Mouse (Mus musculus) lung, embryonic 15.5 days (tissue): ENCODE results near the gene Armc5. TPM values are rescaled to one million over a fixed set of nuclear protein-coding genes. Genes with fewer than 3 reads are reported as not detected.

Source experiments
- ATAC-seq: fragments of 200-750 bp; cut with Nextera tagmentation; 2 replicates; pipeline ENCODE4 v1.8.0; 2017; ENCODE audit warnings: moderate number of reproducible peaks, borderline replicate concordance; ENCODE audit not compliant: low FRiP score, low TSS enrichment; ENCODE audit errors: extremely low read depth
- H3K27ac ChIP-seq: fragments of 300-500 bp; sonication (generic); 2 replicates; pipeline ENCODE4 v1.5.1; 2015; ENCODE audit warnings: moderate library complexity, mild to moderate bottlenecking, inconsistent platforms
- H3K27me3 ChIP-seq: fragments of 300-500 bp; sonication (generic); 2 replicates; pipeline ENCODE4 v1.6.1; 2015; ENCODE audit warnings: inconsistent platforms
- H3K36me3 ChIP-seq: fragments of 300-500 bp; sonication (generic); 2 replicates; pipeline ENCODE4 v1.6.1; 2015; ENCODE audit warnings: inconsistent platforms
- H3K4me1 ChIP-seq: fragments of 300-500 bp; sonication (generic); 2 replicates; pipeline ENCODE4 v1.6.1; 2015; ENCODE audit warnings: inconsistent platforms
- H3K4me2 ChIP-seq: fragments of 300-500 bp; sonication (generic); 2 replicates; pipeline ENCODE4 v1.6.1; 2015; ENCODE audit warnings: inconsistent platforms, mild to moderate bottlenecking, moderate library complexity
- H3K4me3 ChIP-seq: fragments of 300-500 bp; sonication (generic); 2 replicates; pipeline ENCODE4 v1.5.1; 2015; ENCODE audit warnings: mild to moderate bottlenecking, inconsistent platforms
- H3K9ac ChIP-seq: fragments of 300-500 bp; sonication (generic); 2 replicates; pipeline ENCODE4 v1.6.1; 2015; ENCODE audit warnings: inconsistent platforms
- H3K9me3 ChIP-seq: fragments of 300-500 bp; sonication (generic); 2 replicates; pipeline ENCODE4 v1.6.1; 2016; ENCODE audit warnings: inconsistent platforms
- WGBS: fragments of 180-500 bp; shearing (Covaris S2); methylation state at CpG from one replicate; pipeline ENCODE4 v1.1.7; 2015; 5-methylcytosine and 5-hydroxymethylcytosine counted together
- polyA plus RNA-seq: library from polyadenylated mRNA; unstranded; fragments of >200 nt; fragmentation: Nextera tagmentation; extraction: Ambion mirVana; gene quantifications from 2 replicates; pipeline ENCODE4 v1.2.1, GENCODE M21; 2015

The Armc5 gene
- 22.4 and 24.5 TPM in 2 replicates for polyA plus RNA-seq

GRCm38 (mm10) chr7:128236856-128237592 lies at the start of gene Armc5:
Armc5 (plus strand) TSS chr7:128237342.
- Histone ChIP-seq H3K4me1 (peaks cover 21% of the 10 kb centered on the region), H3K4me2 (peak within 1 kb of the TSS; percentile 74), H3K36me3 (peaks cover 25% of the 10 kb centered on the region), H3K27me3 (no peaks in the 10 kb centered on the region), H3K4me3 (peak within 1 kb of the TSS; percentile 67), H3K27ac (peak within 1 kb of the TSS; percentile 98), H3K9ac (peak within 1 kb of the TSS; percentile 79), H3K9me3 (no peaks in the 10 kb centered on the region)
- peak; percentile 15; the same call in 1 of the 2 replicates for ATAC-seq
- WGBS = 23% methylated on average over 37 of the region's 37 CpGs

GRCm38 (mm10) chr7:128201607-128202006 lies 35.5 kb upstream of the Armc5 start:
- 81% methylated on average over 9 of the region's 9 CpGs for whole genome bisulfite sequencing
- Histone ChIP-seq H3K9ac (no peak overlapping the region), H3K9me3 (no peaks in the 10 kb centered on the region), H3K4me3 (no peak overlapping the region), H3K4me1 (no peaks in the 10 kb centered on the region), H3K36me3 (no peaks in the 10 kb centered on the region), H3K27me3 (no peaks in the 10 kb centered on the region), H3K4me2 (no peak overlapping the region), H3K27ac (no peak overlapping the region)
- no peak for ATAC-seq

GRCm38 (mm10) chr7:128203071-128203470 lies 34.1 kb upstream of the Armc5 start:
- WGBS = 78% methylated on average over 9 of the region's 9 CpGs

GRCm38 (mm10) chr7:128204179-128204578 lies 33.0 kb upstream of the Armc5 start:
- H3K27ac ChIP-seq = no peak overlapping the region
- H3K9me3 ChIP-seq = no peaks in the 10 kb centered on the region
- no peaks in the 10 kb centered on the region for H3K27me3 ChIP-seq
- no peaks in the 10 kb centered on the region for H3K36me3 ChIP-seq
- no peak overlapping the region for H3K4me3 ChIP-seq
- H3K4me2 ChIP-seq = no peak overlapping the region
- no peaks in the 10 kb centered on the region for H3K4me1 ChIP-seq
- no peak for ATAC-seq
- WGBS = 86% methylated on average over 8 of the region's 8 CpGs
- H3K9ac ChIP-seq = no peak overlapping the region

More at GRCm38 (mm10) chr7:128203071-128203470, 34.1 kb upstream of the Armc5 start:
- ATAC-seq = no peak
- H3K9ac ChIP-seq = no peak overlapping the region
- H3K27me3 ChIP-seq = no peaks in the 10 kb centered on the region
- no peaks in the 10 kb centered on the region for H3K4me1 ChIP-seq
- H3K4me2 ChIP-seq = no peak overlapping the region
- no peaks in the 10 kb centered on the region for H3K9me3 ChIP-seq
- H3K27ac ChIP-seq = no peak overlapping the region
- no peak overlapping the region for H3K4me3 ChIP-seq
- H3K36me3 ChIP-seq = no peaks in the 10 kb centered on the region

- Histone ChIP-seq H3K9ac (no peak overlapping the region), H3K4me1 (no peaks in the 10 kb centered on the region), H3K36me3 (no peaks in the 10 kb centered on the region), H3K9me3 (no peaks in the 10 kb centered on the region), H3K27me3 (no peaks in the 10 kb centered on the region), H3K4me3 (no peak overlapping the region), H3K27ac (no peak overlapping the region), H3K4me2 (no peak overlapping the region)
- 81% methylated on average over 18 of the region's 18 CpGs for WGBS
- ATAC-seq = no peak
These were observed 31.4 kb upstream of the Armc5 start for GRCm38 (mm10) chr7:128205695-128206094.

- WGBS = 63% methylated on average over 6 of the region's 6 CpGs
- H3K4me2 ChIP-seq = no peak within 1 kb of the TSS
These were observed 31.0 kb upstream of the Armc5 start, which contains the start of gene Cox6a2 for GRCm38 (mm10) chr7:128206152-128206551. Cox6a2 (minus strand) TSS chr7:128206387.

GRCm38 (mm10) chr7:128208187-128208586 lies 29.0 kb upstream of the Armc5 start:
- H3K4me1 ChIP-seq = no peaks in the 10 kb centered on the region
- no peak overlapping the region for H3K9ac ChIP-seq
- H3K4me2 ChIP-seq = no peak overlapping the region
- ATAC-seq = no peak
- H3K27ac ChIP-seq = no peak overlapping the region
- no peaks in the 10 kb centered on the region for H3K27me3 ChIP-seq
- WGBS = 4% methylated on average over 4 of the region's 4 CpGs
- no peak overlapping the region for H3K4me3 ChIP-seq
- H3K9me3 ChIP-seq = no peaks in the 10 kb centered on the region
- no peaks in the 10 kb centered on the region for H3K36me3 ChIP-seq

More at GRCm38 (mm10) chr7:128206152-128206551, 31.0 kb upstream of the Armc5 start, which contains the start of gene Cox6a2:
- no peak within 1 kb of the TSS for H3K9ac ChIP-seq
- no peaks in the 10 kb centered on the region for H3K9me3 ChIP-seq
- no peaks in the 10 kb centered on the region for H3K4me1 ChIP-seq
- no peak within 1 kb of the TSS for H3K27ac ChIP-seq
- no peaks in the 10 kb centered on the region for H3K27me3 ChIP-seq
- no peak for ATAC-seq
- no peak within 1 kb of the TSS for H3K4me3 ChIP-seq
- H3K36me3 ChIP-seq = no peaks in the 10 kb centered on the region

GRCm38 (mm10) chr7:128209826-128210225 lies 27.3 kb upstream of the Armc5 start:
- Histone ChIP-seq H3K4me3 (no peak overlapping the region), H3K9me3 (no peaks in the 10 kb centered on the region), H3K4me1 (no peaks in the 10 kb centered on the region), H3K9ac (no peak overlapping the region), H3K27ac (no peak overlapping the region), H3K36me3 (no peaks in the 10 kb centered on the region), H3K27me3 (no peaks in the 10 kb centered on the region), H3K4me2 (no peak overlapping the region)
- 28% methylated on average over 3 of the region's 3 CpGs for WGBS
- ATAC-seq = no peak

GRCm38 (mm10) chr7:128219952-128220351 lies 17.2 kb upstream of the Armc5 start:
- Histone ChIP-seq H3K9ac (no peak overlapping the region), H3K4me2 (no peak overlapping the region), H3K4me1 (no peaks in the 10 kb centered on the region), H3K27me3 (no peaks in the 10 kb centered on the region), H3K4me3 (no peak overlapping the region), H3K27ac (no peak overlapping the region), H3K36me3 (no peaks in the 10 kb centered on the region), H3K9me3 (no peaks in the 10 kb centered on the region)
- 67% methylated on average over 4 of the region's 4 CpGs for WGBS
- ATAC-seq = no peak

GRCm38 (mm10) chr7:128220936-128221335 lies 16.2 kb upstream of the Armc5 start:
- Histone ChIP-seq H3K36me3 (no peaks in the 10 kb centered on the region), H3K4me3 (no peak overlapping the region), H3K4me2 (no peak overlapping the region), H3K4me1 (no peaks in the 10 kb centered on the region), H3K9ac (no peak overlapping the region), H3K9me3 (no peaks in the 10 kb centered on the region), H3K27me3 (no peaks in the 10 kb centered on the region), H3K27ac (no peak overlapping the region)
- no peak for ATAC-seq
- 88% methylated on average over 3 of the region's 3 CpGs for WGBS

GRCm38 (mm10) chr7:128231741-128232140 lies 5.4 kb upstream of the Armc5 start:
- no peak overlapping the region for H3K4me2 ChIP-seq
- no peak overlapping the region for H3K27ac ChIP-seq
- H3K27me3 ChIP-seq = peaks cover 7% of the 10 kb centered on the region; the same call in 1 of the 2 replicates
- H3K4me3 ChIP-seq = no peak overlapping the region
- 26% methylated on average over 8 of the region's 8 CpGs for WGBS
- H3K9me3 ChIP-seq = no peaks in the 10 kb centered on the region
- 0 out of 2 replicates have a peak, but pooled peaks cover 3% of the 10 kb centered on the region for H3K36me3 ChIP-seq
- no peak for ATAC-seq
- H3K4me1 ChIP-seq = peaks cover 4% of the 10 kb centered on the region
- no peak overlapping the region for H3K9ac ChIP-seq

- Histone ChIP-seq H3K9ac (no peak overlapping the region), H3K36me3 (peaks cover 4% of the 10 kb centered on the region; the same call in 1 of the 2 replicates), H3K27ac (no peak overlapping the region), H3K9me3 (no peaks in the 10 kb centered on the region), H3K4me2 (no peak overlapping the region), H3K4me1 (peaks cover 14% of the 10 kb centered on the region), H3K4me3 (no peak overlapping the region), H3K27me3 (peaks cover 7% of the 10 kb centered on the region; the same call in 1 of the 2 replicates)
- WGBS = 70% methylated on average over 2 of the region's 2 CpGs
- ATAC-seq = no peak
These were observed 2.3 kb upstream of the Armc5 start for GRCm38 (mm10) chr7:128234796-128235195.
